Mouse (Mus musculus): ENCODE measurements at regions not wholly inside any gene's neighbourhood (a gene's known extent, or its start where the extent isn't known, plus 50 kb on each side); places are given as distances from the start of the nearest gene placed in this dataset.

DNA sequence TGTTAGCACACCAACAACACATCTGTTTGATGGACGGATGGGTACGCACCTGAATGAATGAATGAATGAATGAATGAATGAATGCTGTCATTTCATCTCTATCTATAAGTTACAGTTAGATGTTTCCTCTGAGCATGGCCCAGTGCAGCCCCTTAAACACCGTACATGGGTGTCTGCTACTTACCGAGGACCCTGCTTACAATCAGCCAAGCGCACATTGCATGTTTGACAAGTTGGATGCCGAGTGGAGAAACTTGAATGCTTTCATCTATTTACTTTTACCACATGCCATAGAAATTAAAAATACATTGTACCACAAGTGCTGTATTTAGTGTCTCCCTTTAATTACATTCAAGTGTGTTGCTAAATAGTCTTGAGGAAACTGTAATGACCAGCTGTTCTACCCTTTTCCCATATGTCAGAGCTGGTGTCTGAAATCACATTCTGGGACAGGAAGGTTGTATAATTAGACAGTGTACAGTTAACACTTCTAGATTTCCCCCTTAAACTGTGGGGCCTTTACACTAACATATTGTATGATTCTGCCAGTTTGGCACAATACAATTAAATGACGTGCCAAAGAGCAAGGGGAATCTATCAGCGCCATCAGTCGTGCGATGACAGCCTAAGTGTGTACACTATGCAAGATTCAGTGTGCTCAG lies 127.3 kb upstream of the Prox1 start:
- DNase-seq = no peak

GRCm38 (mm10) chr1:190290061-190290460 lies 119.5 kb upstream of the Prox1 start:
- DNase-seq = no peak

GRCm38 (mm10) chr1:190286481-190287145 lies 116.1 kb upstream of the Prox1 start:
- DNase-seq = no peak

DNA sequence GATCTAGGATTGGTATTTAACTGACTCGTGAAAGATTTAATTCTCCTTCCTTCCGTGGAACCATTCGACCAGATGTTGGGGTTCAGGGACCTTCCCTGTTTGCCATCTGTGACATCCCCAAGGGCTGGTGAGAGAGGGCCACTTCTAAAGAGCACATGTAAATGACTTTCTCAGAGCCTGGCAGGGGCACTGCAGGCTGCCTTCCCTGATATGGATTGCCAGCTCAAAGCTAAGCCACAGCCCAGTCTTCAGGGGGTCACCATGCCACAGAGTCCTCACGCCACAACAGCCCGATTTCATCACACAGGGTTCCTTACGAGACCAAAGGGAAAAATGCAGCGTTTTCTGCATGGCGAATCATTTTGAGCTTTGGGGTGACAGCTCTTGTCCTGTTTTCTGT lies 115.1 kb upstream of the Prox1 start:
- DNase-seq = no peak

- no peak for DNase-seq
Measured at GRCm38 (mm10) chr1:190285049-190285448, 114.5 kb upstream of the Prox1 start.

- DNase-seq = no peak
Measured at GRCm38 (mm10) chr1:190284138-190284537, 113.6 kb upstream of the Prox1 start.

GRCm38 (mm10) chr1:190280081-190280858 lies 109.8 kb upstream of the Prox1 start:
- DNase-seq = no peak

- no peak for DNase-seq
Measured at GRCm38 (mm10) chr1:190274911-190275310, 104.4 kb upstream of the Prox1 start.

DNA sequence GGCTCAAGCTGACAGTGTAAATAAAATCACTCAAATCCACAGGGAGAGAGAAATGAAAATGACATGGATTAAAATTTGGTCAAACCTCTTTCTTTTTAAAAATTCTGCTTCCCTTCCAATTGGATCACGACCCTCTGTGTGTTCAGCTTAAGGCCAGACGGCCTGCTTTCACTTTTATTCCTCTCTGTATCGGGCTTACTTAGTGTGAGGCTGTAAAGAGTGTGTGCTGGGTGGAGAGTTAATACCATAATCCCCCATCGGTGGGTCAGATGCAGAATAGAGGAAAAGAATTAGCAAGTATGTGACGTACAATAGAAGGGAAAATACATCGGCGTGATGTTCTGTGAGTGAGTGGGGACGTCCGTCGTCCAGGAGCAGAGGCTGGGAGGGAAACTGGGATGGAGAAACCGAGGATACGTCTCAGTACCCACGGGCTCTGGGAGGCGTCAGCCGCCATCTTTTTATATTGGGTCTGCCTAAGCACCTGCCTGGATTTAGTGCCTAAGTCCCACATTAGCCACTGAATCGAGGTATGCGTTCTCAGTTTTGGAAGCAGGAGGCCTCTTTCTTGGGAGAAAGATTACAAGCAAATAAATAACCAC lies 100.4 kb upstream of the Prox1 start:
- DNase-seq = no peak

DNA sequence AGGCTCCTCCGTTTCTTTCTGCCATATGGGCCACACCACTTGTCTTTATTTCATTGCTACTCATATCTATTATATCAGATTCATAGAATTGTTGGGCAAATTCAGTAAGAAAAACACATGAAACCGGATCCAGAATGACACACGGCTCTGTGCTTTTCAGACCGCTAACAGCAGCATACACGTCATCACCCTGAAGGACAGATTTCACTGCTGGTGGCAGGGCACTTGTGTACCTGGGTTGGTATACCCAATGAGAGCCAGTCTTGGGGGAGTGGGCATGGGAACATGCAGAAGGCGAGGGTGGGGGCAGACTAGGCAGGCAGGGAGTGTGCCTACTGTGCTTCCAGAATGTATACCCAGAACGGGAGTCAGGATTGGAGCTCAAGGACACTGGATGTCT lies 98.7 kb upstream of the Prox1 start:
- DNase-seq = no peak

GRCm38 (mm10) chr1:190265085-190265780 lies 94.7 kb upstream of the Prox1 start:
- peak; percentile 15 for DNase-seq

- DNase-seq = no peak
Measured at GRCm38 (mm10) chr1:190264501-190264900, 94.0 kb upstream of the Prox1 start.

GRCm38 (mm10) chr1:190263620-190264019 lies 93.1 kb upstream of the Prox1 start:
- no peak for DNase-seq

DNA sequence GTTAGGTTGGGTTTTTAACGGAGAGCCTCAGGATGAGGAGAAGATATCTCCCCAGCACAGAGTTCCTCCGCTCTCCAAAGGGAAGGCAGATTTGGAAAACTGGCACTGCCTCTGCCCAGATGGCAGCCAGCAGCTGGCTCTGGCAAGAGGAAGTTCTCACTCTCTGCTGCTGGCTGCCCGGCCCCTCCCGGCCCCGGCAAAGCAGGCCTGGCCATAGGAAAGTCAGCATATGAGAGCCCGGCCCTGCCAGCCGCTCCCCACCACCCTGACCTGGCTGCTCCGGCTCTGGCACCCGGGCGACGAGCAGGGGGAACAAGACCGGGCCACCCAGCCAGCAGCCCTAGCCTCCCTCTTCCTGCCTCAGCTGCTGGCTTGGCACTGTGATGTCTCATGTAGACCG lies 89.1 kb upstream of the Prox1 start:
- peak; percentile 35 for DNase-seq

GRCm38 (mm10) chr1:190250574-190251246 lies 80.2 kb upstream of the Prox1 start:
- peak; percentile 14 for DNase-seq

DNA sequence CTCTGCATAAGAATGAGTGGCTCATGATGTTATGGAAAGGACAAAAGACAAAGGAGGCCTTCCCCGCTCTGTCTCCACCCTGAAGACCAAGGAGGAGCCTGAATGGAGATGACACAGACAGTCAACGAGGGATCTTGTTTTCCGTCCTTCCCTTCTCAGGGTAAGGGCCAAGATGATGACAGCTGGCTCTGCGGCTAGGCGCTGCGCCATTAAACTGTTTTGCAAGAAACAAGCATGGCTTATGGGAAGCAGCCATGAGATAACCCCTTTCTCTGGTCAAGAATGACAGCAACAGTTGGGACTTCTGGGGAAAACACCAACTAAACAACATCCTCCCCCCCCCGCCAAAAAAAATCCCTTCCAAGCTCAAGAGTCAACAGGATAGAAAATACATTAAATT lies 72.0 kb upstream of the Prox1 start:
- peak; percentile 29 for DNase-seq

- no peak for DNase-seq
Measured at GRCm38 (mm10) chr1:190239796-190240195, 69.3 kb upstream of the Prox1 start.

- no peak for DNase-seq
Measured at GRCm38 (mm10) chr1:190230866-190231265, 60.4 kb upstream of the Prox1 start.

DNA sequence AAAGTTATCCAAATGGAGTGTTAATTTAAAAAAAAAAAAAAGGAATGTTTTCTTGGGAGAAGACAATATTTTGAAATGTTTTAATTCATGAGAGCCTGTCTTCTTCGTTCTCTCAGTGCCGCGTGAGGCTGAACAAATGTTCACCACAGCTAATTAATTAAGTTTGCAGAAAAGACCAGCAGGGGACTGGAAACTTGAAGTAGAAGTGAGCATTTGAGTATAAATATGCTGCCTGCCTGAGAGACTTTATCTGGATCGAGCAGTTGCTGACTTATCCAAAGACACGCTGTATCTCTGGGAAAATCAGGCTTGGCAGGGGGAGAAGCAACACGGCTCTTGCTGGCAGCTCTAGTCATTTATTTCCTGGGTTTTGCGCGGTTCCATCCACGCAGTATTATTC lies 49.9 kb upstream of the Prox1 start:
- DNase-seq = no peak

Measured in gastrocnemius, postnatal 10 days (tissue).